Mouse (Mus musculus) gastrocnemius, adult 2 months (tissue): ENCODE measurements around the gene Mitf. TPM values are rescaled to one million over a fixed set of nuclear protein-coding genes. Genes with fewer than 3 reads are reported as not detected.

Source experiments
- DNase-seq: peaks from one replicate; pipeline ENCODE4 v3.0.0; 2022
- H3K27ac ChIP-seq: fragments of 200-600 bp; 2 replicates; pipeline ENCODE4 v1.8.1; 2022; ENCODE audit warnings: mild to moderate bottlenecking
- H3K4me3 ChIP-seq: fragments of 200-600 bp; 2 replicates; pipeline ENCODE4 v1.8.1; 2022; ENCODE audit warnings: mild to moderate bottlenecking, moderate library complexity
- CTCF ChIP-seq: fragments of 200-600 bp; IDR thresholded peaks from 2 replicates; pipeline ENCODE4 v1.8.1; 2022; ENCODE audit warnings: antibody characterized with exemption, mild to moderate bottlenecking, moderate library complexity
- intact Hi-C: fragments of 180-260 bp; cut with DNase I; formaldehyde crosslinking; loops from one replicate; pipeline ENCODE4 v1.15.1; 2025
- long read RNA-seq, 2 experiments: library from polyadenylated mRNA; stranded (forward); transcript quantifications; one replicate each; pipeline ENCODE4 v2.0.0; 2021
- total RNA-seq, 2 experiments: library from RNA; stranded (reverse); gene quantifications; 2 replicates each; pipeline ENCODE4 v1.2.3; 2021

Mitf gene
- total RNA-seq = 10 to 100 TPM; 14.4 to 21.6 TPM
- long read RNA-seq, experiment 1, partial matches to known transcripts = 0 of 10 reads
- long read RNA-seq, experiment 1, other reads (novel, unspliced or antisense) = 8 of 10 reads
- long read RNA-seq, experiment 2, full-length matches to known transcripts = 4 of 9 reads
- long read RNA-seq, experiment 2, partial matches to known transcripts = 0 of 9 reads
- long read RNA-seq, experiment 2, other reads (novel, unspliced or antisense) = 5 of 9 reads

DNA sequence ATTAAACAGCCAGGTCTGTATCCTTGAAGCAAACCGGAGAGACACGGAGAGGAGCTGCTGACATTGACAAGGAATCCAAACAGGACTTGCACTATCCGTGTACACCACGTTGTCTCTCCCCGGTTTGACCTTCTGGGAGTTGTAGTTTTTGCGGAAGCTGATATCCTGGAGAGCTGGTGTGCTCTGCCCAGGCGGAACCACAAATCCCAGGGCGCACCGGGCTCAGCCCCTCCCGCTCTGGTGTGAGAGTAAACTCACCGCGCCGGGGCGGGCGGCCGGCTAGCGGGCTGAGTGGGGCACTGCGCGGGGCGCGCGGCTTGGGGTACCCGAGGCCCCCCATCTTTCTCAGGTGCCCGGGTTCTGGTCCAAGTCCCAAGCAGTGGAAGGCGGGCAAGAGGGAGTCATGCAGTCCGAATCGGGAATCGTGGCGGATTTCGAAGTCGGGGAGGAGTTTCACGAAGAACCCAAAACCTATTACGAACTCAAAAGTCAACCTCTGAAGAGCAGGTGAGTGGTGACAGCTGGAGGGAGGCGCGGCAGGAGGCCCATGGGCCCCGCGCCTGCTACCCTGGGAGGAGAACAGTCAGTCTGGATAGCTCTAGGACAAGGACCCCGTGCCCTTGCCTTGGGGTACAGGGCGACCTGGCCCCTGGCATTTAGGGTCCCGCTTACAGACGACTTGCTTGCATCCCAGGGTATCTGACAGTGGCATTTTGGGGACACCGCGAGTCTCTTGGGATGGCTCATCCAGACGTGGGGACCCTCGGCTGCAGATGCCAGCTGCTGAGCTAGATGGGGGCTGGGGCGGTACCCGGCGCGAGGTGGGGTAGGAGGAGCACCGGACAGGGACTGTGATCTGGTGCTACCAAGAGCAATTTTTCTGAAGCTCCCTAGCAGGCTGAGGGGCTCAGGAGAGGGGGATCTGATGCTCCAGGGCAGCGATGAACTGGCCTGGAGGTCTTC lies at the start of gene Mitf:
Mitf (plus strand) TSS at position 272 of the 963 bp plus-strand sequence.
- H3K27ac ChIP-seq = peak within 1 kb of the TSS; percentile 90
- peak within 1 kb of the TSS; percentile 98 for H3K4me3 ChIP-seq
- intact Hi-C loops = loop anchor here (5.0 kb wide), 1 partner anchor 75 kb away; no protein-coding TSS in a partner anchor
- TF ChIP-seq CTCF = peak; percentile 45
- DNase-seq = peak; percentile 96

DNA sequence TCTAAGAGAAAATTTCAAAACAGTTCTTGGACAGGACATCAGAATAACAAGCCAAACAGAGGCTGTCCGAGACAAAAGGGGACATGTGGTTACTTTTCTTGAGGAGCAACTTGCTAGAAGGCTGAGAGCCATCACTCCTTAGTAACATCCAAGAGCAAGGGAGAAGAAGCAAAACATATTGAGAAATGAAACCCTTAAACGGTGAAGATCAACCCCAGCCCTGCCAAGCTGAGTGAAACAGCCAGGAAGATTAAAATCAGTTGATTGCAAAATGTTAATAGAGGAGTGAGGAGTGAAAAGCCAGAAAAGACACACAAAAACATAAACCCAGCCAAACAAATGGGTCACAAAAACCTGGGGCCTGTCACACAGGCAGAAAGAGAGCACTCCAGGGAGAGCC lies 49.5 kb upstream of the Mitf start:
- peak; percentile 59 for DNase-seq
- Histone ChIP-seq H3K4me3 (no peak overlapping the region), H3K27ac (no peak overlapping the region)
- no peak for TF ChIP-seq CTCF
- intact Hi-C loops = no loop called here

DNA sequence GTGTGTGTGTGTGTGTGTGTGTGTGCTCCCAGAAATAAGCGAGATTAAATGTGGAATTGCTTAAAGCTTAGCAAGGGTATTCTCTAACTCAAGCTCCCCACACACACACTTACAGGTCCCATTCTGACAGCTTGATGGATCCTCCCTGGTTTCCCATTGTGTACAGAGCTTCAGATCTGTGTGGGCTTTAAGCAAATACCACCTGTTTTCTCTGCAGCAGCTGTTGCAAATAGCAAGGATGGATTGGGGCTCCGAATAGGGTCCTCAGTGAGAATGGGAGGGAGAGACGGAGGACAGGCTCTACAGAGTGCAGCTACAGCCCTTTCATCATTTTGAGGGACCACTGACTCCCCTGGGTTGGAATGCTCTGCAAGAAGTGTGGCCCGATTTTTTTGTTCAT lies 48.0 kb upstream of the Mitf start:
- no peak for DNase-seq
- no peak overlapping the region; the same call in 1 of the 2 replicates for H3K4me3 ChIP-seq
- no peak overlapping the region for H3K27ac ChIP-seq
- no peak for TF ChIP-seq CTCF
- intact Hi-C loops = no loop called here

DNA sequence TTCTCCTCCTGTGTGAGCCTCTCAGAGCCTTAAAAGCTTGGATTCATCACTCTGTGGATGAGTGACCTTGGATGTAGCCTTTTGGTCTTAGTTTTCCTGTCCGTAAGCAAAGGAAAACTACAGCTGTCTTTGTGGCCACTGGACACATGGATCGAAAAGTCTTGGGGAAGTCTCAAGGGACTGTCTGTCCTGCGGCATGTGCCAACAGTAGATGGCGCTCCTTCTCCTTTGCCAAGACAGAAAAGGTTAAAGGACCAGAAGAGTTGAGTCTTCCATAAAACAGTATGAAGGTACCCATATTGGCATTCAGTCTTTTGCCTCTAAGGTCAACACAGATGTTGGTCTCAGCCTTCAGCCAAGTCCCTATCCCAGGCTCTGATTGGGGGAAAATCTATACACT lies 47.6 kb upstream of the Mitf start:
- intact Hi-C loops = no loop called here

DNA sequence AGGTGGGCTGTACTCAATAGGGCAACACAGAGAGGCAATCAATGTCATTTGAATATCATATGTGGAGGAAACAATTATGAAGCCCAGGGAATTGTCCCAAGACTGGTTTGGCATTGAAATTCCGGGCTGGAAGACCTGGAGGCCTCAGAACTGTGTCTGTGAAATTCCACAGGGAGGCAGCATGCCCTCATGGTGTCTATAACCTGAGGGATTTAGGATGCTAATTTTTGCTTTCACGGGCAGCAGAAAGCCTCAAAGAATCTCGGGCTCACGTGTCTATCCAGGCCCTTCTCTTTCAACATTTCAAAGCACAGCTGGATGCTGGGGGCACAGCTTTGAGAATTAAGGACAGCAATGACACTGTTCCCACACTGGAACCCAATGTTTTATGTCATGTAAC lies 45.5 kb upstream of the Mitf start:
- DNase-seq = peak; percentile 34
- Histone ChIP-seq H3K27ac (no peak overlapping the region), H3K4me3 (no peak overlapping the region)
- intact Hi-C loops = loop anchor here (1.0 kb wide), 1 partner anchor 238 kb away; no protein-coding TSS in a partner anchor
- TF ChIP-seq CTCF = peak; percentile 59

More for the DNA sequence above, 47.6 kb upstream of the Mitf start:
- Histone ChIP-seq H3K27ac (no peak overlapping the region), H3K4me3 (no peak overlapping the region; the same call in 1 of the 2 replicates)
- peak; percentile 83 for TF ChIP-seq CTCF
- peak; percentile 66 for DNase-seq

DNA sequence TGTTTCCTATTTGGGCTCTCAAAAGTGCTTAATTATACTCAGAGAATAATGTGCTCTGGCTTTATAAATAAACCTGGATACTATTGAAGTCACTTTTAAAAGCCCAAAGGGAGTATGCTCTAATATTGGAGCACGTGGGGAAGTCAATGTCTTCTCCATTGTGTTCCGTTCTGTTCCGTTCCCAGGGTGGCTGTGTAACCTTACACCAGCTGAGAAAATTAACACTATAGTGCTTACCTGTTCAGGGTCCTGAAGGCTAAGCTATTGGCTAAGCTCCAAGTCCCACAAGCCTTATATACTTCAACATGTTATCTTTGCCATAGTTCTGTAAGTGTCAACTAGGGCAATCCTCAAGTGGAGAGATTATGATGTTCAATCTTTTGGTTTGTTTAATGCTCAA lies 42.9 kb upstream of the Mitf start:
- no peak for DNase-seq
- no peak for TF ChIP-seq CTCF
- intact Hi-C loops = no loop called here
- Histone ChIP-seq H3K4me3 (no peak overlapping the region), H3K27ac (no peak overlapping the region)

DNA sequence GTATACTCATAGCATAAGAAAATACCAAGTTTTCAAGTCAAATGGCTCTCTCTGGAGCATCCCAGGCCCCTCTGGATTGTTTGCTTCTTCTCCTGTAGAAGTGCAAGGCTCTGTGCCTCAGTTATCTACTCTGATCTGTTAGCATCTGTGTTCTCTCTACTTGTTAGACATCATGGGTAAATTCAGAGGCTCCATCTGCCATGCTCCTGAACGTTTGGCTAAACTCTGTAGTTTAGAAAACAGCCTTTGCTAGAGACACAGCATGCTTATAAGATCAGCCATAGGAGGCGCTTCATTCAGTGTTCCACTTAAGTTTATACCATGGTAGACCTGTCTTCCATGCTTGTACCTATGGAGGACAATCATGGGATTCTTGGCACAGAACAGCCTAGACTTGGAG lies 39.0 kb upstream of the Mitf start:
- no peak for TF ChIP-seq CTCF
- DNase-seq = no peak
- H3K4me3 ChIP-seq = no peak overlapping the region
- intact Hi-C loops = no loop called here
- H3K27ac ChIP-seq = no peak overlapping the region

DNA sequence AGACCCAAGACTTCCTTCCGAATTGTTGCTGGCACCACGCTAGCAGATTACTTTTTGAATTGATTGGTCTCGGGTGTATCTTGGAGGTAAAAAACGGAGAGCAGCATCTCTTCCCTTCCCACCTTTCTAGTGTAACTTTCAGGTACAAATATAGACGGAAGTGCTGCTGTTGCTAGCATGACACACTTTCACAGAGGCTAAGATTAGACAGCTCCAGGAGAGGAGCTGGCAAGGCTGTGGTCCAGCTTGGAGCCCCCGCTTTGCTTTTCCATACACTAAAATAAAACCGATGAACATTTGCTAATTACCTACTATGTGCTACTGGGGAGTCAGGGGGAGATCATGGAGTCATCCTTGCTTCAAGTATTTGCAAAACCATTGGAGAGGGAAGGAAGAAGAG lies 37.3 kb upstream of the Mitf start:
- intact Hi-C loops = no loop called here

DNA sequence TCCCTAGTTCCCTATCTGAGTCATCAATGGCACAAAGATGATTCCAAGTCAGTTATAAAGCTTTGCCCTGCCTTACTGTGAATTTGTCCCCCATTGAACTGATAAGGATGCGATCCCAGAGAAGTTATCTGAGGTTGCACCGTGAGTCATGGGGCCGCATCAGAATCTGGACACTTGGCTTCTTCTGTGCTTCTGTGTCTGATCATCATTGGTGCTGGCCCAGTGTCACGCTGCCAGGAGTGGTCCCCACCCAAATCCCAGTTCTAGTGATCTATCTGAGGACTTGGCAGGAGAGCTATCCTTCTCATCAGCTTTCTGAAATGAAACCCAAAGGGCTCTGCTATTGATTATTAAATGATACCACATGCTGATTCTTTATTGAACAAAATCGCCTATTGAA lies 25.5 kb upstream of the Mitf start:
- no peak for TF ChIP-seq CTCF
- intact Hi-C loops = no loop called here
- peak; percentile 68 for DNase-seq
- Histone ChIP-seq H3K4me3 (no peak overlapping the region), H3K27ac (no peak overlapping the region)

More for the DNA sequence above, 37.3 kb upstream of the Mitf start:
- no peak for DNase-seq
- H3K27ac ChIP-seq = no peak overlapping the region
- no peak overlapping the region for H3K4me3 ChIP-seq
- TF ChIP-seq CTCF = no peak

DNA sequence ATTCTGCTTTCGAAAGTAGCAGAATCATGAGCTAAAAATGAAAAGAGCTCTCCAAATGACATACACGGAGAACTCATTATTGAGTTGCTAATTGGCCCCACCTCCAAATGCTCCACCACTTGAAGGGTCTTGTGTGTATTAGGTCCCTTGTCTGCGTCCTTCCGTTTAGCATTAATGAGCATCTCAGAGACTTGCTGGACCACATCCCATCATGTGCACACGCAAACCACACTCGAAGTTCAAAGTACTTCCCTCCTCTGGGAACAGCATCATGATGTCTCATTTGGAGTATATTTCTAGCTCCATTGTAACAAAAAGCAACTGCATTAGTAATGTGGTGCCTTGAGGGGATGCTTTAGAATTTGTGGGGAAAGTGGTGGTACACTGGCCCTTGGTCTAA lies 24.6 kb upstream of the Mitf start:
- no peak for TF ChIP-seq CTCF
- intact Hi-C loops = no loop called here
- no peak overlapping the region for H3K4me3 ChIP-seq
- DNase-seq = no peak
- no peak overlapping the region for H3K27ac ChIP-seq

DNA sequence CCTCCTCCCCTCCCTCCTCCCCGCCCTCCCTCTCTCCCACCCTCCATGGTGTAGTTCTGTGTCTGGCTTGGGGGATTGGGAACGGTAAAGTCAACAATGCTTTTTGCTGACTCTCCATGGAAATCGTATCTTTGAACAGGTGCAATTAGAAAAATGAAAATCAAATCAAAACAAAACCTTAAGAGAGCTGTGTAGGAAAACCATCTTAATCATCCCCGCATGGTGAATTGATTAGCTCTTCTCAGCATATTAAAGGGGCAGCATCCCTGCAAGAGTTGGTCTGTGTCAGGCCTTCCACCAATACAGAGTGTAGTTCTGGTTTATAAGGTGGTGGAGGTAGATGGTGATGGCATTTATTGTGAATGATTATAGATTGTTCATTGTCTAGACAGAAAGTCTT lies 20.0 kb upstream of the Mitf start:
- DNase-seq = no peak
- Histone ChIP-seq H3K4me3 (no peak overlapping the region), H3K27ac (no peak overlapping the region)
- no peak for TF ChIP-seq CTCF
- intact Hi-C loops = no loop called here

DNA sequence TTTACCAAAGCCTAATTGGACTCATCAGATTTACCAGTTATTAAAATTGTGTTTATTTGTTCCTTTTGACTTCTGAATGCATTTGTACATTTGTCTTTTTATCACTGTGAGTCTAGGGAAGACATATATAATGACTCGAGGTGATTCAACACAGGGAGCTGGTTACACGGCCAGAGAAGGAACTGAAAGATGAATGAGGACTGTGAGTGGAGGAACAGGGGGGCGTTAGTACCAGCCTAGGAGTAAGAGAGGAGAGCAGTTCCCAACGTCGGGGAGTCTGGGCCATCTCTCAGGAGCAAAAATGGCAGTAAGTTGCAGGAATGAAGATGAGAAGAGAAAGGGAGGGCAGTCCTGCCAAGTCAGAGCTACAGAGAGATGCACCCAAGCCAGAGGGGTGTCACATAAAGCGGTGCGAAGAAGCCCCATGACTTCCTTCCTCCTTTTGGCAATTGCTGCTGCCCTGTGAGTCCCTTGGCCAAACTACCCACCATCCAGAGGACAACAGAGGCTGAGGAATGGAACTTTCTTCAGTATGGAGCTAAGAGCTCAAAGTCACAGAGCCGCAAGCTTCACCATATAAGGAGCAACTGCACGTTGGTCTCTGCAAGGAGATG lies 18.4 kb upstream of the Mitf start:
- intact Hi-C loops = no loop called here
- DNase-seq = no peak
- Histone ChIP-seq H3K27ac (no peak overlapping the region), H3K4me3 (no peak overlapping the region)
- TF ChIP-seq CTCF = no peak

DNA sequence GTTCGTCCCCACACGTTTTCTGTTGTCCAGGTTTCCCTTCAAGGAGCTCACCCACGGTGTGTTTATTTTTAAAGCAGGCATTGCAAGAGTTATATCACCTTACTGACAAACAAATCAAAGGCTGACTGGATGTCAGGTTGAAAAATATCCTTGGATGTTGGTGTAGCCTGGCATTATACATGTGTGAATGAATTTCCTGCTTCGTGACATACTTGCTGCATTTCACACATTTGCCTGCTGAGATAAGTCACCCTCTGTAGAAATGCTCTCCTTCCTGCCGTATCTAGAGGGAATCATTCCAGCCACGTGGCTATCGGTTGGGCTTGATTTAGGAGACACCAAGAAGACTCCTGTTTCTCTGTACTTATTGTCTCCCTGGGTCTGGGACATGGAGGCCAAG lies 17.2 kb upstream of the Mitf start:
- Histone ChIP-seq H3K4me3 (no peak overlapping the region), H3K27ac (no peak overlapping the region)
- no peak for TF ChIP-seq CTCF
- no peak for DNase-seq
- intact Hi-C loops = no loop called here
